Mouse (Mus musculus) myocyte (in vitro differentiated cells): ENCODE measurements at regions not wholly inside any gene's neighbourhood (a gene's known extent, or its start where the extent isn't known, plus 50 kb on each side); places are given as distances from the start of the nearest gene placed in this dataset.

Experiments used
- H3K27me3 ChIP-seq: one replicate; pipeline ENCODE4 v1.6.1; 2011; ENCODE audit not compliant: control insufficient read depth, insufficient read depth, insufficient read length
- H3K36me3 ChIP-seq: one replicate; pipeline ENCODE4 v1.6.1; 2011; ENCODE audit not compliant: control insufficient read depth, insufficient read depth
- H3K4me2 ChIP-seq: one replicate; pipeline ENCODE4 v1.6.1; 2011; ENCODE audit warnings: low read depth, control low read depth
- H3K4me3 ChIP-seq: one replicate; pipeline ENCODE4 v1.5.1; 2011; ENCODE audit warnings: mild to moderate bottlenecking, control low read depth, moderate library complexity
- H3K79me2 ChIP-seq: one replicate; pipeline ENCODE4 v1.6.1; 2011; ENCODE audit not compliant: control insufficient read depth, insufficient read depth
- H3ac ChIP-seq: one replicate; pipeline ENCODE4 v1.6.1; 2011; ENCODE audit not compliant: control insufficient read depth, insufficient read length
- CEBPB ChIP-seq: IDR thresholded peaks from 2 replicates; pipeline ENCODE4 v1.6.1; 2011; ENCODE audit warnings: mild to moderate bottlenecking, moderate library complexity; ENCODE audit not compliant: poor library complexity, insufficient read depth, severe bottlenecking
- E2F4 ChIP-seq: IDR thresholded peaks from one replicate; pipeline ENCODE4 v1.6.1; 2011; ENCODE audit warnings: mild to moderate bottlenecking, control low read depth, moderate library complexity; ENCODE audit not compliant: insufficient read depth
- MAX ChIP-seq: IDR thresholded peaks from one replicate; pipeline ENCODE4 v1.6.1; 2011; ENCODE audit warnings: low read depth, mild to moderate bottlenecking, control low read depth
- MYOD1 ChIP-seq, 3 experiments: IDR thresholded peaks; one replicate each; pipeline ENCODE4 v1.6.1; 2011; ENCODE audit warnings: control low read depth in 2 of 3, low read depth in 2 of 3, mild to moderate bottlenecking in 2 of 3, moderate library complexity in 1 of 3; ENCODE audit not compliant: insufficient read length in 2 of 3, control insufficient read depth in 1 of 3
- MYOG ChIP-seq, 3 experiments: IDR thresholded peaks; one replicate each; pipeline ENCODE4 v1.6.1; 2011; ENCODE audit warnings: control low read depth in 2 of 3, low read depth in 2 of 3, mild to moderate bottlenecking in 2 of 3; ENCODE audit not compliant: insufficient read length in 2 of 3, control insufficient read depth in 1 of 3, insufficient read depth in 1 of 3
- POLR2A ChIP-seq: IDR thresholded peaks from one replicate; pipeline ENCODE4 v1.6.1; 2011; ENCODE audit warnings: low read depth, mild to moderate bottlenecking, control low read depth, moderate library complexity; ENCODE audit not compliant: insufficient read length
- POLR2AphosphoS2 ChIP-seq: IDR thresholded peaks from one replicate; pipeline ENCODE4 v1.6.1; 2011; ENCODE audit warnings: low read depth, control low read depth; ENCODE audit not compliant: insufficient read length
- REST ChIP-seq: IDR thresholded peaks from one replicate; pipeline ENCODE4 v1.6.1; 2011; ENCODE audit warnings: mild to moderate bottlenecking, control low read depth, moderate library complexity; ENCODE audit not compliant: insufficient read depth, insufficient read length
- SRF ChIP-seq: IDR thresholded peaks from one replicate; pipeline ENCODE4 v1.6.1; 2011; ENCODE audit warnings: low read depth; ENCODE audit not compliant: control insufficient read depth, insufficient read length
- TCF12 ChIP-seq: IDR thresholded peaks from one replicate; pipeline ENCODE4 v1.6.1; 2011; ENCODE audit warnings: mild to moderate bottlenecking, control low read depth; ENCODE audit not compliant: poor library complexity, insufficient read depth, severe bottlenecking
- TCF3 ChIP-seq: IDR thresholded peaks from one replicate; pipeline ENCODE4 v1.6.1; 2011; ENCODE audit warnings: low read depth, control low read depth; ENCODE audit not compliant: insufficient read length
- USF1 ChIP-seq: IDR thresholded peaks from one replicate; pipeline ENCODE4 v1.6.1; 2011; ENCODE audit warnings: low read depth, mild to moderate bottlenecking, control low read depth, moderate library complexity

- no peaks in the 10 kb centered on the region for H3K27me3 ChIP-seq
- H3K79me2 ChIP-seq = no peaks in the 10 kb centered on the region
- no peak overlapping the region for H3ac ChIP-seq
- no peak overlapping the region for H3K4me2 ChIP-seq
- no peaks in the 10 kb centered on the region for H3K36me3 ChIP-seq
- TF ChIP-seq REST = no peak
- no peak for TF ChIP-seq TCF3
- no peak for TF ChIP-seq MYOD1 (IDR thresholded peaks at IDR 0.05; ENCODE audit: control insufficient read depth in 1 of 3, insufficient read length in 2 of 3, low read depth in 2 of 3)
- no peak for TF ChIP-seq CEBPB
- TF ChIP-seq MYOG (IDR thresholded peaks at IDR 0.05; ENCODE audit: control insufficient read depth in 1 of 3, insufficient read depth in 1 of 3, insufficient read length in 2 of 3, low read depth in 2 of 3) = no peak
- TF ChIP-seq POLR2AphosphoS2 = no peak
- TF ChIP-seq E2F4 = no peak
- no peak for TF ChIP-seq POLR2A
- TF ChIP-seq SRF = no peak
- TF ChIP-seq USF1 = no peak
- no peak for TF ChIP-seq TCF12
- H3K4me3 ChIP-seq = no peak overlapping the region
Observed at GRCm38 (mm10) chr17:10011728-10012127, 307.9 kb downstream of the Qk start.

GRCm38 (mm10) chr17:10001071-10001591 is 318.5 kb downstream of the Qk start:
- H3K4me2 ChIP-seq = peak overlapping the region; percentile 21
- TF ChIP-seq TCF3 (no peak), POLR2AphosphoS2 (no peak), MAX (no peak), USF1 (no peak), SRF (no peak), MYOG (IDR thresholded peaks at IDR 0.05; ENCODE audit: control insufficient read depth in 1 of 3, insufficient read depth in 1 of 3, insufficient read length in 2 of 3, low read depth in 2 of 3) (no peak)
- H3K4me3 ChIP-seq = no peak overlapping the region
- H3K36me3 ChIP-seq = no peaks in the 10 kb centered on the region
- H3K79me2 ChIP-seq = no peaks in the 10 kb centered on the region
- no peak overlapping the region for H3ac ChIP-seq
- no peaks in the 10 kb centered on the region for H3K27me3 ChIP-seq

- Histone ChIP-seq H3ac (no peak overlapping the region), H3K4me3 (no peak overlapping the region), H3K36me3 (no peaks in the 10 kb centered on the region), H3K27me3 (no peaks in the 10 kb centered on the region), H3K79me2 (no peaks in the 10 kb centered on the region), H3K4me2 (no peak overlapping the region)
- TF ChIP-seq MYOG (IDR thresholded peaks at IDR 0.05; ENCODE audit: control insufficient read depth in 1 of 3, insufficient read depth in 1 of 3, insufficient read length in 2 of 3, low read depth in 2 of 3) (no peak), SRF (no peak), TCF12 (no peak), E2F4 (no peak)
Observed at GRCm38 (mm10) chr17:9995321-9995720, 324.3 kb downstream of the Qk start.

- H3K27me3 ChIP-seq = no peaks in the 10 kb centered on the region
- H3K36me3 ChIP-seq = no peaks in the 10 kb centered on the region
- no peak overlapping the region for H3K4me2 ChIP-seq
- no peaks in the 10 kb centered on the region for H3K79me2 ChIP-seq
- H3ac ChIP-seq = no peak overlapping the region
- TF ChIP-seq E2F4 = no peak
- H3K4me3 ChIP-seq = no peak overlapping the region
Observed at GRCm38 (mm10) chr17:9990744-9991143, 321.2 kb upstream of the Pabpc6 start.

GRCm38 (mm10) chr17:9981273-9981672 is 311.8 kb upstream of the Pabpc6 start:
- no peaks in the 10 kb centered on the region for H3K79me2 ChIP-seq
- no peak overlapping the region for H3K4me2 ChIP-seq
- H3K27me3 ChIP-seq = no peaks in the 10 kb centered on the region
- no peaks in the 10 kb centered on the region for H3K36me3 ChIP-seq
- TF ChIP-seq POLR2A (no peak), USF1 (no peak), REST (no peak), POLR2AphosphoS2 (no peak), E2F4 (no peak), TCF3 (no peak), MYOG (IDR thresholded peaks at IDR 0.05; ENCODE audit: control insufficient read depth in 1 of 3, insufficient read depth in 1 of 3, insufficient read length in 2 of 3, low read depth in 2 of 3) (no peak), TCF12 (no peak), CEBPB (no peak), MYOD1 (IDR thresholded peaks at IDR 0.05; ENCODE audit: control insufficient read depth in 1 of 3, insufficient read length in 2 of 3, low read depth in 2 of 3) (no peak), SRF (no peak), MAX (no peak)
- H3K4me3 ChIP-seq = no peak overlapping the region
- no peak overlapping the region for H3ac ChIP-seq
